In genomic region chr5:119633581-119633980, GRCm38 (mm10) we compare ENCODE assay signal across 22 mouse cellular contexts. TPM values are rescaled to one million over a fixed set of nuclear protein-coding genes. Genes with fewer than 3 reads are reported as not detected.
DNase-seq lines count a peak whose midpoint lies in the region; ATAC-seq lines count a peak whose summit lies in the region.
"Had no signal": no experiment of that assay in that cellular context is flagged by ENCODE, and none has a peak within 500 bp of the region (broad histone marks: within the 10 kb centered on the region; RNA-seq: fewer than 3 reads in every experiment).

No protein-coding gene starts in this region.

- DNase-seq in heart, adult 11 months, result peak; percentile 88
- no peak for DNase-seq in heart, postnatal 14 days
- peak; percentile 30 for DNase-seq in thymus, postnatal 0 days (ENCODE audit: low spot score)
- DNase-seq in embryonic facial prominence, embryonic 10.5 days (ENCODE audit: low spot score), result no peak
- DNase-seq in lung, postnatal 4 days, result no peak
- DNase-seq: adrenal gland, postnatal 10 days; cerebellum, adult 18-20 months; cerebellum, postnatal 25 days; kidney, adult 11 months; kidney, postnatal 4 days; lung, embryonic 14.5 days had no signal

- intact Hi-C loops in heart, postnatal 14 days (cut with DNase I), result no loop called here

- no peak overlapping the region for H3K4me3 ChIP-seq in embryonic facial prominence, embryonic 10.5 days
- no peak overlapping the region for H3K4me3 ChIP-seq in midbrain, embryonic 15.5 days
- H3K4me3 ChIP-seq: embryonic facial prominence, embryonic 15.5 days; forebrain, embryonic 15.5 days; hindbrain, embryonic 13.5 days had no signal

- H3K9ac ChIP-seq in midbrain, embryonic 15.5 days, result no peak overlapping the region
- H3K9ac ChIP-seq: embryonic facial prominence, embryonic 15.5 days; forebrain, embryonic 15.5 days; hindbrain, embryonic 13.5 days; liver, embryonic 14.5 days; lung, embryonic 14.5 days had no signal

- H3K27ac ChIP-seq in embryonic facial prominence, embryonic 10.5 days (replicated peaks), result no peak overlapping the region
- no peak overlapping the region for H3K27ac ChIP-seq in midbrain, embryonic 15.5 days
- H3K27ac ChIP-seq: embryonic facial prominence, embryonic 15.5 days; forebrain, embryonic 15.5 days; hindbrain, embryonic 13.5 days; liver, embryonic 14.5 days had no signal

- WGBS in embryonic facial prominence, embryonic 10.5 days, result 85% methylated on average over 4 of the region's 4 CpGs
- 84% methylated on average over 4 of the region's 4 CpGs for WGBS in midbrain, embryonic 15.5 days

- H3K36me3 ChIP-seq in embryonic facial prominence, embryonic 10.5 days (replicated peaks), result no peaks in the 10 kb centered on the region
- H3K36me3 ChIP-seq in midbrain, embryonic 15.5 days (replicated peaks), result no peaks in the 10 kb centered on the region
- H3K36me3 ChIP-seq: embryonic facial prominence, embryonic 15.5 days; forebrain, embryonic 15.5 days; hindbrain, embryonic 13.5 days had no signal

- ATAC-seq in hematopoietic stem cell, adult 5-6 weeks (replicated peaks in 1 of 2; ENCODE audit: insufficient read depth in 1 of 2, low FRiP score in 2 of 2, low TSS enrichment in 1 of 2, low read depth in 1 of 2, poor library complexity in 2 of 2, severe bottlenecking in 2 of 2), result peak; percentile 82 to 97
- ATAC-seq in midbrain, embryonic 15.5 days (replicated peaks), result no peak
- ATAC-seq: forebrain, embryonic 15.5 days; midbrain, embryonic 16.5 days had no signal

- no peaks in the 10 kb centered on the region for H3K9me3 ChIP-seq in embryonic facial prominence, embryonic 10.5 days
- H3K9me3 ChIP-seq in midbrain, embryonic 15.5 days, result no peaks in the 10 kb centered on the region
- H3K9me3 ChIP-seq: embryonic facial prominence, embryonic 15.5 days; forebrain, embryonic 15.5 days; hindbrain, embryonic 13.5 days had no signal

- no peak overlapping the region for H3K4me2 ChIP-seq in midbrain, embryonic 15.5 days
- H3K4me2 ChIP-seq: embryonic facial prominence, embryonic 15.5 days; forebrain, embryonic 15.5 days; heart, embryonic 11.5 days; hindbrain, embryonic 13.5 days; lung, embryonic 14.5 days had no signal

- H3K27me3 ChIP-seq in embryonic facial prominence, embryonic 10.5 days (replicated peaks; ENCODE audit: low read depth, poor library complexity, severe bottlenecking), result peaks cover 52% of the 10 kb centered on the region
- no peaks in the 10 kb centered on the region; the same call in 1 of the 2 replicates for H3K27me3 ChIP-seq in midbrain, embryonic 15.5 days (replicated peaks)
- H3K27me3 ChIP-seq: forebrain, embryonic 15.5 days had no signal

- peaks cover 31% of the 10 kb centered on the region for H3K4me1 ChIP-seq in embryonic facial prominence, embryonic 10.5 days
- H3K4me1 ChIP-seq in midbrain, embryonic 15.5 days, result no peaks in the 10 kb centered on the region
- H3K4me1 ChIP-seq: embryonic facial prominence, embryonic 15.5 days; forebrain, embryonic 15.5 days; hindbrain, embryonic 13.5 days had no signal

RNA-seq across cellular contexts. Expression of gene Tbx3, which starts 36.9 kb away (rescaled TPM):
- total RNA-seq in heart, postnatal 14 days (2021), result 10 to 100 TPM; 15.1 to 17.8 TPM
- total RNA-seq in hematopoietic stem cell, adult 5-6 weeks (2017), result not detected in 2 replicates
- polyA plus RNA-seq in thymus, postnatal 0 days (2015; fragmentation: Nextera tagmentation; extraction: Ambion mirVana), result 1.3 and 1.4 TPM in 2 replicates
- polyA plus RNA-seq in embryonic facial prominence, embryonic 10.5 days (2016; fragmentation: Nextera tagmentation; extraction: Ambion mirVana), result 58.3 and 64.8 TPM in 2 replicates
- 2.9 and 4.7 TPM in 2 replicates for polyA plus RNA-seq in midbrain, embryonic 15.5 days (2015; fragmentation: Nextera tagmentation; extraction: Ambion mirVana)
- total RNA-seq: megakaryocyte-erythroid progenitor cell, adult 5-6 weeks; MEL; neutrophil, adult 5-6 weeks had no signal

Comparison
In these comparisons a context has a peak if more than half of its experiments do, and no peak if none do; other contexts are left out.
1. DNase-seq: peak in heart, adult 11 months (single experiment) and thymus, postnatal 0 days (single experiment); none in heart, postnatal 14 days (0 of 2), embryonic facial prominence, embryonic 10.5 days (single experiment) and lung, postnatal 4 days (0 of 2).
2. RNA of gene Tbx3, which starts 36.9 kb away (polyA plus RNA-seq): 58.3 to 64.8 TPM in embryonic facial prominence, embryonic 10.5 days; 2.9 to 4.7 TPM in midbrain, embryonic 15.5 days and 1.3 to 1.4 TPM in thymus, postnatal 0 days; every median in the first group is over 10 times any median in the second.